Mouse (Mus musculus) v-Abl transformed pro-B cells (cell line): ENCODE measurements around the gene Agpat1.

Source experiments
- in situ Hi-C, 2 experiments: fragments of 400-800 bp; cut with MboI; formaldehyde crosslinking; loops; one replicate each; pipeline ENCODE4 v1.15.1; 2025; ENCODE audit not compliant: unreplicated experiment in 2 of 2

The Agpat1 gene

DNA sequence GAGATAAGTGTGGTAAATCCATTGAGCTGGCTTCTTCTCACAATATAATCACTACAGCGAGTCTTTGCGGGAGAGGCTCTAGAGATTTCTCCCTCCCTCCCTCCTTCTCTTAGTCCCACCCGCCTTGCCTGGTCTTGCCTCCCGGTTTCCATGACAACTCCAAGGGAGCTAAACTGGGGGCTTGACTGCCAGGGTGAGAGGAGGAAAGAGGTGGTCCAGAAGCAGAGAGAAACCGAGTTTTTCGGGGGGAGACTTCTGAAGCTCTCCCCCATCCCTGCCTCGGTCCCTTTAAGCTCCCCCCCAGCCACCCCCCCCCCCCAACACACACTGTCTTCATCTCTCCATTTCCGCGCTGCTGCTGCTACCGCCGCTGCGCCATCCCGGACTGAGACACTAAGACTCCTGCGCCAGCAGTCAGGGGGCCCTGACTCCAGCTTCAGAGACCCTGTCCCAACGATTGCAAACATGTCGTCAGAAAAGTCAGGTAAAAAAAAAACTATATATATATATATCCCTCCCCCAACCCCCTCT lies 25.2 kb downstream of the Agpat1 start, which contains the start of gene Prrt1:
Prrt1 (plus strand) TSS at position 313 of the 531 bp plus-strand sequence.
- in situ Hi-C loops, result loop anchor here (5.0 to 25.0 kb wide), 2 partner anchors 83 to 308 kb away; partner anchors contain the start of gene Neu1 (in 1 of the 2)

DNA sequence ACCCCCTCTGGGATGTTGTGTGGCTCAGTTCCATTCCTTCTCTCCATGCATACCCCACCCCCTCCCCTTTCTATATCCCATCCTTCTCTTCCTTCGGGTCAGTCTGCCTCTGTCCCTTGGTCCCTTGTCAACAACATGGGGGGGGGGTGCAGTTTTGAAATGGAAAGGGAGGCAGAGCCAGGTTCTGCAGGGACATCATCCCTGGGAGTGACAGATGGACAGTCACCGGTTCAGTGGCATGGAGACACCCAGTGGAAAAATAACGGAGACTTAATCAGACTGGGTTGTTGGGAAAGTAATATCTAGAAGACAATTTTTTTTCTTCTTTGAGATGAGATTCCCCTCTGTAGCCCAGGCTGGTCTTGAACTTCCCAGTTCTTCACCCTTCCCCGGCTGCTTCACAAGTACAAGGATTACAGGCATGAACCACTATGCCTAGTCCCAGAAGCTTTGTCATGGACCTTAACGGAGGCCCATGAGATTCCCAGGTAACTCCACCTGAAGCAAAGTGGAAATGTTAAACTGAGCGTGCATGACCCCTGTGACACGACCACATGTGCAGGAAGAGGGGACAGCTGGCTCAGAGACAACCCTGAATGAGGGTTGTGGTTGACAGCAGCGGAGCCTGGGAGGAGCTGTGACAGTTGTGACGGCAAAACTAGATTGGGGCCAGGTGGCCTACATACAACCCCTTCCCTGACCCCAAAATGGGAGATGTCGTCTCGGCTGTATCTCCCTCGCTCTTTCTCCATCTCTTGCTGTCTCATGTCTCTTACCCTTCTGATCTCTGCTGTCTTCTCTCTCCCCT lies 25.9 kb downstream of the Agpat1 start:
- in situ Hi-C loops, result loop anchor here (5.0 to 25.0 kb wide), 2 partner anchors 82 to 307 kb away; partner anchors contain the start of gene Neu1 (in 1 of the 2)

DNA sequence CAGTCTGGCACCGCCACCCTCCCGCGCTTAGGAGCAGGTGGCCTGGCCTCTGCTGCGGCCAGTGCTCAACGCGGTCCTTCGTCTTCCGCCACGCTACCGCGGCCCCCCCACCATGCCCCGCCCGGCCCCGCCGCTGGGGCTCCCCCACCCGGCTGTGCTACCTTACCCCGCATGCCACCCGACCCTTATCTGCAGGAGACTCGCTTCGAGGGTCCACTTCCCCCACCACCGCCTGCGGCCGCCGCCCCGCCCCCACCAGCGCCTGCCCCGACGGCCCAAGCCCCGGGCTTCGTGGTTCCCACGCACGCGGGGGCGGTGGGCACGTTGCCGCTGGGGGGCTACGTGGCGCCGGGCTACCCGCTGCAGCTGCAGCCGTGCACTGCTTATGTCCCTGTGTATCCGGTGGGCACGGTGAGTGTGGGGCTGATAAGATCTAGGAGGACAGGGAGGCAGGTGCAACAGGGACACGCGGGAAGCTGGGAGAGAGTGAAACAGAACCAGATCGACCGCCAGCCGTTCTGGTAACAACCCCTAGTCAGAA lies 26.8 kb downstream of the Agpat1 start:
- in situ Hi-C loops, result loop anchor here in 1 of 2 experiments (25.0 kb wide), 1 partner anchor 306 kb away; the partner anchor contains the start of gene Neu1

DNA sequence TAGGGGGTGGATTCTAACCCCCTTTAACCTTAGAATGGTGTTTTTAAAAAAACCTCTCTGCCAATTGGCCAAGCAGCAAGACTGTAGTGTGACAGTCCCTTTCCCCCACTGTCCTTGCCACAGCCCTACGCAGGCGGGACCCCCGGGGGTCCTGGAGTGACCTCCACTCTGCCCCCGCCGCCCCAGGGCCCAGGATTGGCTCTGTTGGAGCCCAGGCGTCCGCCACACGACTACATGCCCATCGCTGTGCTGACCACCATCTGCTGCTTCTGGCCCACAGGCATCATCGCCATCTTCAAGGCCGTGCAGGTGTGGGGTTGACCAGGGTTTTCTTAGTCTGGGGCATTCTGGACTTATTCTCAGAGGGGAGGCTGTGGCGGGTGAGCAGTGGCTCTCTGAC lies 27.6 kb downstream of the Agpat1 start:
- in situ Hi-C loops, result loop anchor here in 1 of 2 experiments (25.0 kb wide), 1 partner anchor 306 kb away; the partner anchor contains the start of gene Neu1

DNA sequence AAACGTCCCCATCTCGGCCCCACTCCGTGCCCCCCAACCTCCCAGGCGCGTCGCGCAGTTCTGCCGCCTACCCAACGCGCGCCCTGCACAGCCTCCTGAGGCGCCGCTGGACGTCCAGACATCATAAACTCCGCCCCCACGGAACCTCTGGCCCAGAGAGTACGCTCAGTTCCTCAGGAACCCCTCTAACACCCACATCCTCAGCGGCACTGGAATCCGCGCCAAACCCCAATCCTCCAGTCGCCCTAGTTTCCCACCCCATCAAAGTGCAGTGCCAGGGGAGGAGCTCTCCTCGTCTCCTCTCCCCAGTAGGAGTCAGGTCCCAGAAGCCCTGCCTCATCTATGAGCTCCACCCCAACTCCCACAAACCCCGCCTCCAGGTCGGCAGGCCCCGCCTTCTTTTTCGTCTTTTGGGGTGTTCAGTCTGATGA lies 28.2 kb downstream of the Agpat1 start:
- in situ Hi-C loops, result loop anchor here in 1 of 2 experiments (25.0 kb wide), 1 partner anchor 305 kb away; the partner anchor contains the start of gene Neu1

DNA sequence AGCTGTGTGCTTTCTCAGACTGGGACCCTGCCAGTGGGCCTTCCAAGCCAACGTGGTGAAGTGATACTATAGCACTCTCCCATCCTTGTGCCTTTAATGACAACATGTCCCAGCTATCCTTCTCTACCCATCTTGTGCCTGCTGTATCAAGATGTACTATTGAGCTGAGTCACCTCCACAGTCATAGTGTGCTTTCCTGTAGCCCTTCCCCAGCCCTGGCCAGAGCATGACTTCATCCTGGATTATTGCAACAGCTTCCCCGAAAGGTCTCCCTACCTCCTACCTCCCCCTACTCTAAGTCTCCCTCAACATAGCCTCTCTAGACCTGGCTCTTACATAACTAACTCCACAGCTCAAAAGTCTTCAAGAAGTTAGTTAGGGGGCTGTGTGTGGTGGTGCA lies 31.6 kb downstream of the Agpat1 start:
- in situ Hi-C loops, result loop anchor here in 1 of 2 experiments (25.0 kb wide), 1 partner anchor 302 kb away; the partner anchor contains the start of gene Neu1

DNA sequence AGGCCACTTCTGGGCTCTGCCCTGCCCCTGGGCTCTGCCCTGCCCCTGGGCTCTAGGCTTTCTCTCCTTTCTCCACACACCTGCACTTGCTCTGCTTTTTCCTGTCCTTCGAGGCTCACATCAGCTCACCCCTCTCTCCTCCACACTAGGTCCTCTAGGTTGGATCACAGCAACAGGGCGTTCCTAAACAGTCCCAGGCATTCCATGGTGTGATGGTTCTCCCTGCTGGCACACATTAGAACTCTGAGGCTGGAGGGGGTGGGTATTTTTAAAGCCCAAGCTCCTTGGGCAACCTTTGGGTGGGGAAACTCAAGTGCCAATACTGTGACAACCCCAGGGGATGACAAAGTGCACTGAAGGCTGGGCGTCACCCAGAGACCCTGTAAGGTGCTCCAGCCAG lies 33.4 kb downstream of the Agpat1 start:
- in situ Hi-C loops, result loop anchor here in 1 of 2 experiments (25.0 kb wide), 1 partner anchor 300 kb away; the partner anchor contains the start of gene Neu1

DNA sequence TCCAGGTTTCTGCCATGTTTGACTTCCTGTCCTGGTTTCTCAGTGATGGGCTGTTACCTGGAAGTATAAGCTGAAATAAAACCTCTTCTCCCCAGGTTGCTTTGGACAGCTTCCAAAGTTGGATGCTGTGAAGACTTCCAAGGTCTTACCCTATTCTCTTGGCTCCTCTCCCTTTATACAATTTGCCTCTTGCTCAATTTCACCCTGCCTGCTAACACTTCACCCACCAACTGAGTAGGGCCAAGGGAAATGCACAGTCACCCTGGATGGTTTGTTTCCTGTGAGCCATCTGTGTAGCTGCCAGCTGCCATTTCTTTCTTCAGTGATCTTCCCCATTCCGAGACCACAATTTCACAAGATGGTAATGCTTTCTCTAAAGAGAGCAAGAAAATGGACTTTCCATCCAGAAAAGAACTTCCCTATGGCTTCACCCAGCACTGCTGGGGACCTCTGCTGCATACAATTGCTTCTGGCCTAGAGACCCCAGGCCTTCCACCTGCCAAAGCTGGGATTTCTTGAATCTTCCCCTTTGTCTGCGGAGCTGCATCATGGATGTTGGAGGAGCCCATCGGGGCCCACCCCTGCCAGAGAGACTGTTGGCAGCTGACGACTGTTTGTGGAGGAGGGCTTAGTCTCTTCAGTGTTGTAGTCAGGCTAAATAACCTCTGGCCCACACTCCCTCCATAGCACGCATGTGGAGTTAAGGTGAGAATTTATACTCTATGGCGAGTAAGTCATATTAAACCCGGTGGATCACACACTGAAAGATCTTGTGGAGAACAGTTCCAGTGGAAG lies 35.6 kb downstream of the Agpat1 start:
- in situ Hi-C loops, result loop anchor here (10.0 to 25.0 kb wide), 2 partner anchors 275 to 298 kb away; partner anchors contain the start of genes Neu1 (in 1 of the 2) and Slc44a4 (in 1 of the 2)

DNA sequence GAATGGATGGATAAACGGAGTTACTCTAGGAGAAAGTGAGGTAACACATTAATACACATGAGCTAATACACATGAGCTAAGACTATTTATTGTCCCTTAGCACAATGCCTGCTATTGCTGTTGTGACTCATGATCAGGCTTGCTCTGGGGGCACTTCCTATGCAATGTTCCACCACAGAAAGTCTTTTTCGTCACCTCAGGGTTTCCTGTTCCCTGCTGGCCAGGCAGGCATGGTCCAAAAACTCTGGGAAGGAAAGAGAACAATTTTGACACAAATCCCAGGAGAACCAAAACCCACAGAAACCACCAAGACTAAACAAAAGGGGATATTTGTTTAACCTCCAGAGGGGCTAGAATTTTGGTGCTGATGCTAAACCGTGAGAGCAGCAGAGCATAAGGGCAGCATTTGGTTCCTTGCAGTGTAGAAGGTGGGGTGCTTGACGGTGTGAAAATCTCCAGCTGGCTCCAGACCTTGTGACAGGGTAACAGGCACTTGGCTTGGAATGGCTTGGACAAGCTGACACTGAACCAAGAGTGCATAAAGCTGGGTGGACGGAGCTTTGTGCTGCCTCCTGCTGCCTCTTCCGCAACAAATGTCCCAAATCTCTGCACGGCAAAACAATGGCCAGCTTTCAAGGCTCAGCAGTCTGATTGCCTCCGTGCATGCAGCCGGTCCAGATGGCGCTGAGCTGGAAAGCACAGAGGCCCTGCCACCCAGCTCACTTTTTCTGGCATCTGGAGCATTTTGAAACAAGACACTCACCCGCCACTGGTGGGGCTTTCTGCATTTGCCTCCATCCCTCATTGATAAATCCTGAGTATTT lies 36.9 kb downstream of the Agpat1 start:
- in situ Hi-C loops, result loop anchor here (10.0 to 25.0 kb wide), 2 partner anchors 274 to 296 kb away; partner anchors contain the start of genes Neu1 (in 1 of the 2) and Slc44a4 (in 1 of the 2)

DNA sequence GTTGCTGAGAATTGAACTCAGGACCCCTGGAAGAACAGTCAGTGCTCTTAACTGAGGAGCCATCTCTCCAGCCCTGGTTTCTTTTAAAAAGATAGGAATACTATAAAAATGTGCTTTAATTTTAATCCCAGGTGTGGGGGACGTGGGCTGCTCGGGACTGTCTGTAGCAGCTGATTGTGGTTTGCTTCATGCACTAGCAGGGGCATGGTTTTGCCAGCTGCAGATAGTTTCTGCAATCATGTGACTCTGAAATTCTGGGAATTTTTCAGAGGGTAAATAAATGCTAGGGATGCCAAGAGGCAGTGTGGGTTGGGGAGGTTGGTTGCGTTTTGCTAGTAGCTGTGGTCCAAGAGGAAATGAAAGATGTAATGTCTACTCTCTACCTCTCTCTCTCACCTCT lies 37.9 kb downstream of the Agpat1 start:
- in situ Hi-C loops, result loop anchor here (10.0 to 25.0 kb wide), 2 partner anchors 273 to 295 kb away; partner anchors contain the start of genes Neu1 (in 1 of the 2) and Slc44a4 (in 1 of the 2)

DNA sequence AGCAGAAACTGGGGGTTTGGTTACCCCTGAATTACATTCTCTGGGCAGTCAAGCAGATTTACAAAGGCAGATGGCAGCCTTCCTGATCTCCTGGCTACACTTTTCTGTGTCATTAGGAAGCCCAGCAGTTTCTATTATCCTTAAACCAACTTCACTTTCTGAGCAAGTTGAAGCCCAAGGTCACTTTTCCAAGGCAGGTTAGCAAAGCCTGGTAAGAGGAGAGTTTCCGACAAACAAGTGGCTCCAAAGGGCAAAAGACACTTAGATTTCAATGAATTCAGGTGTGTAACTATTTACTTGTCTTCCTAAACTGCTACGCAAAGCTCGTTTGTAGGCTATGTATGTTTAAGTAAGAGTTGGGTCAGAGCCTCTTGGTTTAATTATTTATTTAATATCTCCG lies 39.3 kb downstream of the Agpat1 start:
- in situ Hi-C loops, result loop anchor here (10.0 to 25.0 kb wide), 2 partner anchors 271 to 294 kb away; partner anchors contain the start of genes Neu1 (in 1 of the 2) and Slc44a4 (in 1 of the 2)

DNA sequence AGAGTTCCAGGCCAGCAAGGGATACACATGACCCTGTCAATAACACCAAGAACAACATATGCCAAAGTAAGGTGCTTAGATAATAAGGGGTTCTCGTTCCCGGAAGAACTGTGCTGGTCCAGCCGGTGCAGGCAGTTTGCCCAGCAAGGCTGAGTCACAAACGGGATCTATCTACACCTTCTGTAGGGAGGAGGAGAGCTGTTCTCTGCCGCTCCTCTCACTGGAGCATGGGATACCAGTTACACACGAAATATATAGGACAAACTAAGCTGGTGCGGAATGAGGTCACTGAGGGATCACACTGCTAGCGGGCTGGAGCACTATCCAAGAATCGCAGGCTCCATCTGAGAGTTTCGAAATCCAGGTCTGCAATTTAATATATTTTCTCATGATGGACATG lies 39.9 kb downstream of the Agpat1 start:
- in situ Hi-C loops, result loop anchor here (10.0 to 25.0 kb wide), 2 partner anchors 271 to 293 kb away; partner anchors contain the start of genes Neu1 (in 1 of the 2) and Slc44a4 (in 1 of the 2)

DNA sequence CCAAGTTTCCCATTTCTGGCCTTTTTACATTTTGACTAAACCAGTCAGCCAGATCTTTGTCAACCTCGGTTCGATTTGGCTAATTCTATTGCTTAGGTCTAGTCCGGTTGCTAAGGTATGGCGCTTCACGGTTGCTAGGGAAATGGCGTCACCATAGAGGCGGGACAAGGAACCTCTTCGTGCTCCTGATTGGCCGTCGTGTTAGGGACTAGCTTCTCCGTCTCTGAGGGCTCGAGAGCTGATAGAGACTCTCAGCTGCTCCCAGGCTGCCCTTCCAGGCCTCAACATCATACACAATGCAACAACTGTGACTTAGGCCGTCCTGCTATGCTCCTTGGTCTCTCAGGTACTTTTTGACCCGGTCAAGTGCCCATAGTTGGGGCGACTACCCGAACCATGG lies 40.5 kb downstream of the Agpat1 start, which contains the start of gene Fkbpl:
Fkbpl (plus strand) TSS at position 157 of the 400 bp plus-strand sequence.
- in situ Hi-C loops, result loop anchor here (10.0 to 25.0 kb wide), 2 partner anchors 270 to 293 kb away; partner anchors contain the start of genes Neu1 (in 1 of the 2) and Slc44a4 (in 1 of the 2)

DNA sequence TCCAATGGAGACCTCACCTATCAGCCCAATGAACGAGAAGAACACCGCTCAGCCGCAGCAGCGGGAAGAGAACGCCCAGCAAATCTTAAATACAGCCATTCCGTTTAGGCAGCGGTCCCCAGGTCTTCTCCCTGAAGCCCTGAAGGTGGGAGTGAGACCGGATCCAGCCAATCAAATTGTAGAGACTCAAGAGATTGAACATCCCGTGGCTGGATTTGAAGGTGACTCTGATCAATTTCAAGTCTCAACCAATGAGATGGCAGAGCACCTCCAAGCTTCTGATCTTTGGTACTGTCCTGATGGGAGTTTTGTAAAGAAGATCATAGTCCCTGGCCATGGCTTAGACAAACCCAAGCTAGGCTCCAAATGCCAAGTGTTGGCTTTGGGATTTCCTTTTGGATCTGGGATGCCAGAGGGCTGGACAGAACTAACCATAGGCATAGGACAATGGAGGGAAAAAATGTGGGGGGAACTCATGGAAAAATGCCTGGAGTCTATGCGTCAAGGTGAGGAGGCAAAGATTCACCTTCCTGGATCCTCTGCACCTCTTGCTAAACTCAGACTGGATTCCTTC lies 41.3 kb downstream of the Agpat1 start:
- in situ Hi-C loops, result loop anchor here (10.0 to 25.0 kb wide), 2 partner anchors 269 to 292 kb away; partner anchors contain the start of genes Neu1 (in 1 of the 2) and Slc44a4 (in 1 of the 2)

DNA sequence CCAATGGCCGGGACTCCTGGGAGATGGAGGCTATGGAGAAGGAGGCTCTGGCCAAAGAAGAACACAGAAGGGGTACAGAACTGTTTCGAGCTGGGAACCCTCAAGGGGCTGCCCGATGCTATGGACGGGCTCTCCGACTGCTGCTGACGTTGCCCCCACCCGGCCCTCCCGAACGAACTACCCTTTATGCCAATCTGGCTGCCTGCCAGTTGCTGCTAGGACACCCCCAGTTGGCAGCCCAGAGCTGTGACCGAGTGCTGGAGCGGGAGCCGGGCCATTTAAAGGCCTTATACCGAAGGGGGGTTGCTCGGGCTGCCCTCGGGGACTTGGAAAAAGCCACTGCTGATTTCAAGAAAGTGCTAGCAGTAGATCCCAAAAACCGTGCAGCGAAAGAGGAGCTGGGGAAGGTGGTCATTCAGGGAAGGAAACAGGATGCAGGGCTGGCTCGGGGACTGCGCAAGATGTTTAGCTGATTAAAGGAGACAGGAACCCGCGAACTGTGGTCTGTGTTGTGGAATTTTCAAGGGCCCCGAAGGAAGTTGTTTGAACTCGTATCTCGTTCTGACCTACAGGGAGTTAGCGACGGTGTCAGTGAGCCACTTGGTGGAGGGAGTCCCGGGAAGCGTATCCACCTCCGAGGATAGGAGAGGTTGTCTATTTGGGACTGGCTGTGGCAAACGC lies 41.9 kb downstream of the Agpat1 start:
- in situ Hi-C loops, result loop anchor here (10.0 to 25.0 kb wide), 2 partner anchors 269 to 291 kb away; partner anchors contain the start of genes Neu1 (in 1 of the 2) and Slc44a4 (in 1 of the 2)

DNA sequence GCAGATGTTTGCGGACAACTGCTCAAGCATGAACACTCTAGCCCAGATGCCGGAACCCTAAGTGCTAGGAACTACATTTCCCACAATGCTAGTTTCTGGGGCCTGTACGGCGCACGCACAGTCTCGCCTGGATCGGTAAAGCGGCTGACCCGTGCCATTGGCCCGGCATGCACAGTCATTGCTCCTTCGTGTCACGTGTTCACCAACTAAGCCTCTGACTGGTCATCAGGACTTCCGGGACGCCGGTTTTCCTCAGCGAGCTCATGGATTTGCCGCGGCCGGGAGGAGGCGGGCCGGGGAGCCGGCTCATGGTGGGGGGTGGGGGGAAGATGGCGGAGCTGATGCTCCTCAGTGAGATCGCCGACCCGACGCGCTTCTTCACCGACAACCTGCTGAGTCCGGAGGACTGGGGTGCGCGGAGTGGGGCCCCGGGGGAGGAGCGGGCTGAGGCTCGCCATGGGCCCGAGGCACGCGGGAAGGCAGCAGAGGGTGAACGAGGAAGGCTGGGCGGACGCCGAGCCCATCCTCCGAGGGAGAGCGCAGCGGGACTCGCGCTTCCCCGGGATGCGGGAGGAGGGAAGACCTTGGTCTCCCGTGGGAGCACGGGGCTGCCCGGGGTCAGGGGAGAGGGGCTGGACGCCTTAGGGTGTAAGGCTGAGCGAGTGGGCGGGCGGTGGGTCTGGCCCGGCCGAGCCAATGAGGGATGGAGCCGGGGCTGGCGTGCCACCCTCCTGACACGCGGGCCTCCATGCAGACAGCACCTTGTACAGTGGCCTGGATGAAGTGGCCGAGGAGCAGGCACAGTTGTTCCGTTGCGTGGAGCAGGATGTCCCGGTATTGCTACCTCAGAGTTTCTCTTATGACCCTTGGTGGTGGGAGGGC lies 43.1 kb downstream of the Agpat1 start, which contains the start of gene Atf6b:
Atf6b (plus strand) TSS at position 241 of the 882 bp plus-strand sequence.
- in situ Hi-C loops, result loop anchor here (10.0 to 25.0 kb wide), 2 partner anchors 268 to 290 kb away; partner anchors contain the start of genes Neu1 (in 1 of the 2) and Slc44a4 (in 1 of the 2)
